Mouse (Mus musculus) small intestine, adult 2 months (tissue): ENCODE data around the gene Ccdc13.

Experiments
- CTCF ChIP-seq: fragments of 200-500 bp; IDR thresholded peaks from 2 replicates; pipeline ENCODE4 v1.5.1; 2012; ENCODE audit warnings: low read depth, mild to moderate bottlenecking, control low read depth, inconsistent platforms, low read length, moderate library complexity, mixed read lengths; ENCODE audit not compliant: insufficient replicate concordance, insufficient read length; ENCODE audit errors: extremely low read depth
- POLR2A ChIP-seq: fragments of 200-500 bp; IDR thresholded peaks from 2 replicates; pipeline ENCODE4 v1.6.1; 2012; ENCODE audit warnings: low read depth, mild to moderate bottlenecking, control low read depth, inconsistent platforms, low read length, moderate library complexity

DNA sequence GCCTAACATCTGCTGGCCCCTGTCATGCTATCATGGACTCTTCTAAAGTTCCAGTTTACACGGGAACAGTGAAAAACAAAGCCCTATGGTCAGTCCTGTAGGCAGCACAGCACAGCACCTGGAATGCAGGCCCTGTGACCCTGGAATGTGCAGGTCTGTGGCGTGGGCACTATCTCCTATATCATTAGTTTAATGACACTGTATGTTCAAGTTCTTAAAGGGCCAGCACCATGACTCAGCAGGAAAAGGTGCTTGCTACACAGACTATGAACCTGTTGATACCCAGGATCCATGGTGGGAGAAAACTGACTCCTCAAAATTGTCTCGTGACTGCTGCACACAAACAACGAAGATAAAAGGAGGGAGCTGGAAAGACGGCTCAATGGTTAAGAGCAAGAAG is 8.6 kb upstream of the Ccdc13 start:
- TF ChIP-seq CTCF (no peak), POLR2A (no peak)
